Mouse (Mus musculus) stomach, embryonic 14.5 days (tissue): ENCODE measurements around the gene Kcnk18. TPM values are rescaled to one million over a fixed set of nuclear protein-coding genes. Genes with fewer than 3 reads are reported as not detected.

Experiments
- ATAC-seq: fragments of 200-750 bp; cut with Nextera tagmentation; 2 replicates; pipeline ENCODE4 v1.8.0; 2017; ENCODE audit warnings: low read depth, moderate TSS enrichment; ENCODE audit not compliant: insufficient number of reproducible peaks, insufficient read depth, low FRiP score
- H3K27ac ChIP-seq: fragments of 300-500 bp; sonication (generic); 2 replicates; pipeline ENCODE4 v1.5.1; 2014; ENCODE audit warnings: mild to moderate bottlenecking, low read length, moderate library complexity, mixed read lengths
- H3K27me3 ChIP-seq: fragments of 300-500 bp; sonication (generic); 2 replicates; pipeline ENCODE4 v1.6.1; 2014; ENCODE audit warnings: low read length, control low read depth, mixed read lengths; ENCODE audit not compliant: control insufficient read depth, insufficient read depth
- H3K36me3 ChIP-seq: fragments of 300-500 bp; sonication (generic); 2 replicates; pipeline ENCODE4 v1.6.1; 2014; ENCODE audit warnings: mild to moderate bottlenecking, control low read depth, low read length, moderate library complexity, mixed read lengths; ENCODE audit not compliant: control insufficient read depth, insufficient read depth
- H3K4me1 ChIP-seq: fragments of 300-500 bp; sonication (generic); 2 replicates; pipeline ENCODE4 v1.6.1; 2014; ENCODE audit warnings: low read length, control low read depth, mixed read lengths; ENCODE audit not compliant: control insufficient read depth, insufficient read depth
- H3K4me2 ChIP-seq: fragments of 300-500 bp; sonication (generic); replicated peaks from 2 replicates; pipeline ENCODE4 v1.6.1; 2014; ENCODE audit warnings: low read depth, low read length, control low read depth
- H3K4me3 ChIP-seq: fragments of 300-500 bp; sonication (generic); 2 replicates; pipeline ENCODE4 v1.5.1; 2014; ENCODE audit warnings: low read depth, low read length, control low read depth
- H3K9ac ChIP-seq: fragments of 300-500 bp; sonication (generic); replicated peaks from 2 replicates; pipeline ENCODE4 v1.6.1; 2014; ENCODE audit warnings: low read depth, mild to moderate bottlenecking, control low read depth, low read length, moderate library complexity, mixed read lengths
- H3K9me3 ChIP-seq: fragments of 300-500 bp; sonication (generic); 2 replicates; pipeline ENCODE4 v1.6.1; 2016; ENCODE audit warnings: low read depth, low read length, control low read depth; ENCODE audit not compliant: control insufficient read depth
- WGBS: fragments of 180-500 bp; shearing (Covaris S2); extraction: QIAGEN DNeasy Blood & Tissue Kit; methylation state at CpG from one replicate; pipeline ENCODE4 v1.1.7; 2014; 5-methylcytosine and 5-hydroxymethylcytosine counted together
- polyA plus RNA-seq: library from polyadenylated mRNA; unstranded; fragments of >200 nt; fragmentation: Nextera tagmentation; extraction: Ambion mirVana; gene quantifications from 2 replicates; pipeline ENCODE4 v1.2.1, GENCODE M21; 2014

Kcnk18 gene
- polyA plus RNA-seq, 1 experiment from 2014 or later: not detected

DNA sequence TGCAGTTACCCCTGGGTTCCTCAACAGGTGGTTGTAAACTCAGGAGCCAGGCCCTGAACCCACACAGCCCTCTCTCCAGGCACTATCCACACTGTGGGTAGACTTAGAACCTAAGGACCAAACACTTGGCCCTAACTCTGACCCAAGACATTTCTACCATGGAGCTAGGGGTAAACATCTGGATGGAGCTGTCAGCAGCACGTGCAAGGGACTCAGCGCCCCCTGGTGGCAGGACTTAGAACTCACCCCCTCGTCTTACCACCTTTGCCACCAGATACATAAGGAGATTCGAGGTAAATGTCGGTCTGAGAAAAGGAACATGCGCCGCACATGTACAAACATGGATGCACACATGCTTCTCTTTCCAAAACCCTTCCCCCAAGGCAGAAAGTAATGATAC, 20.9 kb upstream of the Kcnk18 start:
- H3K9ac ChIP-seq: no peak overlapping the region
- WGBS: 43% methylated on average over 7 of the region's 7 CpGs
- H3K27me3 ChIP-seq: peaks cover 31% of the 10 kb centered on the region
- H3K4me3 ChIP-seq: no peak overlapping the region
- ATAC-seq: no peak
- H3K9me3 ChIP-seq: peaks cover 2% of the 10 kb centered on the region; the same call in 1 of the 2 replicates
- H3K36me3 ChIP-seq: no peaks in the 10 kb centered on the region
- H3K4me2 ChIP-seq: no peak overlapping the region
- no peak overlapping the region for H3K27ac ChIP-seq
- H3K4me1 ChIP-seq: no peaks in the 10 kb centered on the region

DNA sequence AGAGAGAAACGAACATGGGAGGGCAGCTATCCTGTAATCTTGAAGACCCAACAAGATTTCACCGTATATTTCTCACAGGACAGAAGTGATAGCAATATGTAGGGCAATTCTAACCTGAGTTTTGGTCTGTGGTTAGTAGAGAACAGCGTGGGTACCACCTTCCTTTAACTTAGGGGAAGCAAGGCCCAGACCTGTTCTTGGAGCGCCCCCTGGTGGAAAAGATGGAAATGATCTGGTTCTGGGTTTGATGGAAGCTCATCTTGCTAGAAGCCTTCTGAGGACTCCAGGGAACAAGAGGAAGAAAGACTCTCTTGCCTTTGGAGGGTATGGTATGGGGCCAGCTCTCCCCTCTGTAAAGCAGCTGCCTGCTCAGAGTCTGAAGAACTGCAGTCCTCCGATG, 10.5 kb upstream of the Kcnk18 start:
- 25% methylated on average over 5 of the region's 5 CpGs for WGBS
- Histone ChIP-seq H3K4me2 (no peak overlapping the region), H3K4me3 (no peak overlapping the region), H3K27ac (no peak overlapping the region), H3K9ac (no peak overlapping the region), H3K9me3 (no peaks in the 10 kb centered on the region), H3K36me3 (no peaks in the 10 kb centered on the region), H3K27me3 (no peaks in the 10 kb centered on the region), H3K4me1 (no peaks in the 10 kb centered on the region)
- ATAC-seq: no peak

DNA sequence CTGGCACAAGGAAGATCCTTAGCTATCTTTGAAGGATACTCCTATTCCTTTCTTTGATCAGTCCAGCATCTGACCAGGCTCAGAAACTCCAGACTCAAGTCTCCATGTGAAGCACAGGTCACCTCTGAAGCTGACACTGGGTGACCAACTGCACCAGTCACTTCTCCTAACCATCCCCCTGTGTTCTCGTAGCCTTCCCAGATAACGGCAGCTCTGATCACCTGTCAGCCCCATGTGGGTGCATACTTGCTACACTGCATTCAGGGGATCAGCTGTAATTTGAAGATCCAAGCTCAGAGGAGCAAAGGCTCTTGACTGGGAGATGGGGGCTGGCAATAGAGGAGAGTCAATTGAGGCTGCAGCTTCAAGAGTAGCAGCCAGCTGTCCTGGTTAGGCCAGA, 10.0 kb upstream of the Kcnk18 start:
- ATAC-seq: no peak
- H3K4me3 ChIP-seq: no peak overlapping the region
- H3K27me3 ChIP-seq: no peaks in the 10 kb centered on the region
- H3K9ac ChIP-seq: no peak overlapping the region
- no peak overlapping the region for H3K27ac ChIP-seq
- no peaks in the 10 kb centered on the region for H3K9me3 ChIP-seq
- 71% methylated on average over 2 of the region's 2 CpGs for WGBS
- H3K4me1 ChIP-seq: no peaks in the 10 kb centered on the region
- no peak overlapping the region for H3K4me2 ChIP-seq
- no peaks in the 10 kb centered on the region for H3K36me3 ChIP-seq

GRCm38 (mm10) chr19:59216891-59217290, 2.1 kb upstream of the Kcnk18 start:
- ATAC-seq: no peak
- no peaks in the 10 kb centered on the region for H3K36me3 ChIP-seq
- H3K4me3 ChIP-seq: no peak overlapping the region
- H3K27ac ChIP-seq: no peak overlapping the region
- no peaks in the 10 kb centered on the region for H3K9me3 ChIP-seq
- H3K4me2 ChIP-seq: no peak overlapping the region
- peaks cover 5% of the 10 kb centered on the region; the same call in 1 of the 2 replicates for H3K4me1 ChIP-seq
- WGBS: 81% methylated on average over 3 of the region's 3 CpGs
- H3K9ac ChIP-seq: no peak overlapping the region
- no peaks in the 10 kb centered on the region for H3K27me3 ChIP-seq

DNA sequence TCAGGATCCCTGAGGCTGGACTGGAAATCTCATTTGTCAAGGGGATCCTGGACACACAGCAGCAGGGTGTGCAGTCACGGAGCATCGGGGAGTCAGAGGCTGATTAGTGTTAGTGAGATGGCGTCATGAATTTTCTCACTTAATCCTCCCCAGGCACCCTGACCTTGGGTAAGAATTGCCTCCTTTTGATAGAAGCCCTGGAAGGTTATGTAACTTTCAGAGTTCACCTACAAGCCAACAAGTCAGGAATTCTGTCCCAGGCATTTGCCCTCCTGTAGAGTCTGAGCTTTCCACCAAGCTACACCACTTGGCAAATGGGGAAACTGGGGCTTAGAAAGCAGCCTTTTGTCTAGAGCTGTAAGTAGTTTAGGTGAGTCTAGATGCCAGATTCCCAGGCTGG, 2.1 kb downstream of the Kcnk18 start:
- peaks cover 5% of the 10 kb centered on the region; the same call in 1 of the 2 replicates for H3K4me1 ChIP-seq
- no peak overlapping the region for H3K27ac ChIP-seq
- H3K9me3 ChIP-seq: no peaks in the 10 kb centered on the region
- no peak overlapping the region for H3K4me2 ChIP-seq
- no peak overlapping the region for H3K9ac ChIP-seq
- 53% methylated on average over 3 of the region's 3 CpGs for WGBS
- H3K36me3 ChIP-seq: no peaks in the 10 kb centered on the region
- no peak overlapping the region for H3K4me3 ChIP-seq
- no peaks in the 10 kb centered on the region for H3K27me3 ChIP-seq
- no peak for ATAC-seq

DNA sequence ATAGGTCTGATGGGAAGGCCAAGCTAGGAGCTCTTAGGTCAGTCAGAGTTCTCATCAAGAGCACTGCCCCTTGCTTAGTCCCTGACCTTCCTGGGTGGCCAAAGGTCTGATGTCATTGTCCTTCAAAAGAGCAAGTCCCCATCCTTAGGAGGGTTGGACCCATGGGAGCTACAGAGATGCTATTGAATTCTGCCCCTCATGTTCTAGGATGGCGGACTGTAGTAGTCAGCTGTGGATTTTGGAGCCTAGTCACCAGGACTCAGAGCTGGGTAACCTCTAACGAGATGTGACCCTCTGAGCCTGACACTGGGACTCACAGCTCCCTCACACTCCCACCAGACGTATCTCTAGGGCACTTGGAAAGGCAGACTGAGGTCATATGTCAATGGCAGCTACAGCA, 9.4 kb downstream of the Kcnk18 start:
- Histone ChIP-seq H3K27ac (no peak overlapping the region), H3K27me3 (no peaks in the 10 kb centered on the region), H3K9ac (no peak overlapping the region), H3K4me2 (no peak overlapping the region), H3K4me1 (no peaks in the 10 kb centered on the region), H3K36me3 (no peaks in the 10 kb centered on the region), H3K9me3 (no peaks in the 10 kb centered on the region), H3K4me3 (no peak overlapping the region)
- WGBS: 62% methylated on average over 3 of the region's 3 CpGs
- ATAC-seq: no peak

- no peak for ATAC-seq
- Histone ChIP-seq H3K27me3 (no peaks in the 10 kb centered on the region), H3K4me3 (no peak overlapping the region), H3K4me2 (no peak overlapping the region), H3K9me3 (no peaks in the 10 kb centered on the region), H3K9ac (no peak overlapping the region), H3K27ac (no peak overlapping the region), H3K4me1 (no peaks in the 10 kb centered on the region), H3K36me3 (no peaks in the 10 kb centered on the region)
- 73% methylated on average over 5 of the region's 5 CpGs for WGBS
Observed at GRCm38 (mm10) chr19:59232786-59233185, 13.8 kb downstream of the Kcnk18 start.

GRCm38 (mm10) chr19:59235001-59235400, 16.0 kb downstream of the Kcnk18 start:
- H3K27me3 ChIP-seq: no peaks in the 10 kb centered on the region
- 83% methylated on average over 18 of the region's 18 CpGs for WGBS
- H3K4me2 ChIP-seq: no peak overlapping the region
- H3K4me1 ChIP-seq: no peaks in the 10 kb centered on the region
- H3K36me3 ChIP-seq: no peaks in the 10 kb centered on the region
- H3K9ac ChIP-seq: no peak overlapping the region
- H3K4me3 ChIP-seq: no peak overlapping the region
- H3K27ac ChIP-seq: no peak overlapping the region
- H3K9me3 ChIP-seq: no peaks in the 10 kb centered on the region
- ATAC-seq: no peak

DNA sequence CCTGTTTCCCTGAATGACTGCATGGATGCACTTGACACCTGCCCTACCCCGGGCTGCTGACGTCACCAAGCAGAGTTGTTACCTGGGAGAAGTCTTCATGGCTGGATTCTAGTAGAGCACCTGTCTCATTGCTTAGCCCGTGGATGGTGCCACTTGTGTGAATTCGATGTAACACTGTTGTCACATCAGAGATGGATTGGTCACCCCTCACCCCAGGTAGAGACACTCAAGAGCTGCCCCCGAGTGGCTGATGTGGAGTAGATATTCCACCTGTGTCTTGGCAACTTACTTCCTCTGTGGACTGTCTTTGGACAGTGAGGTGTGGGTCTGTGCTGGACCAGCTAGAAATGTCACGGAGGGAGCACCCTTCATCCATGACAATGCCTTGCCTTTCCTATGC, 17.0 kb downstream of the Kcnk18 start:
- no peaks in the 10 kb centered on the region for H3K36me3 ChIP-seq
- no peaks in the 10 kb centered on the region for H3K27me3 ChIP-seq
- no peaks in the 10 kb centered on the region for H3K4me1 ChIP-seq
- ATAC-seq: no peak
- no peak overlapping the region for H3K27ac ChIP-seq
- no peaks in the 10 kb centered on the region for H3K9me3 ChIP-seq
- no peak overlapping the region for H3K4me3 ChIP-seq
- WGBS: 79% methylated on average over 6 of the region's 6 CpGs
- H3K9ac ChIP-seq: no peak overlapping the region
- no peak overlapping the region for H3K4me2 ChIP-seq
